Mouse (Mus musculus) liver, adult 2 months (tissue): ENCODE results near the gene Slc25a22.

ENCODE experiments used
- CTCF ChIP-seq: fragments of 200-500 bp; IDR thresholded peaks from 2 replicates; pipeline ENCODE4 v1.5.1; 2011; ENCODE audit warnings: low read depth, low read length, control low read depth
- POLR2A ChIP-seq: fragments of 200-500 bp; IDR thresholded peaks from 2 replicates; pipeline ENCODE4 v1.6.1; 2011; ENCODE audit warnings: low read length, control low read depth; ENCODE audit not compliant: insufficient read depth; ENCODE audit errors: extremely low read depth

DNA sequence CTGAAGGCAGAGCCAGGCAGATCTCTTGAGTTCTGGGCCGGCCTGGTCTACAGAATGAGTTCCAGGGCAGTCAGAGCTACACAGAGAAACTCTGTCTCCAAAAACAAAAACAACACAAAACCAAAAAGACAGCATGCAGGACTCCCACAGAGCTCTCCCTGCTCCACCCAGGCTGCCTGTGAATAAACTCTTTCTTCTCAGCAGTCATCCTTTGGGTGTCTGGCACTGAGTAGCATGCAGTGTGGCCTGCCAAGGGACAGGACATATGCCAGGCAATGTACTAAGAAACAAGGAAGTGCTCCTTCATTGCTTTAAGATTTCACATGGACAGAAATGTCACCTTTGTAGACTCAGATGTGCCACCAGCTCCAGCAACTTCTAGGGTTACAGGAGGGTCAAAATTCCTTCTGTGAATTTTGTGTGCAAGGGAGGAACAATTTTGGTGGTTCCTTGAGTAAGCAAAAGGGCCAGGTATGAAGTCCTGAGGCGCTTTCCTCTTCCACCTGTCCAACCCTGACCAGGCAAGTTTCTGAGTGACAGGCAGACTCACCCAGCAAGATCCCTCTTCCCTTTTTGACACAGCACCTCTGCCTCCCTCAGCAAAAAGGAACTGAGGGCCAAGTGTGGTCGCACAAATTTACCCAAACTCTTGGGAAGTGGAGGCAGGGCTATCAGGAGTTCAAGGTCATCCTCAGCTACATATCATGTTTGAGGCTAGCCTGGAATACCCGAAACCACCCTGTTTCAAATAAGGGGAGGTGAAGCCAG lies 56.4 kb downstream of the Slc25a22 start:
- TF ChIP-seq CTCF (no peak), POLR2A (no peak)
